Mouse (Mus musculus) MEL (cell line): ENCODE results near the gene Rdh16.

ENCODE experiments used
- CTCF ChIP-seq, 3 experiments: IDR thresholded peaks in 2 of 3; conservative IDR thresholded peaks in 1 of 3; 2 replicates each; pipeline ENCODE4 v1.5.1; 2011 to 2012; ENCODE audit warnings: low read length in 3 of 3, low read depth in 2 of 3, mild to moderate bottlenecking in 2 of 3, improper control_type of control experiment in 1 of 3, inconsistent platforms in 1 of 3, mixed read lengths in 1 of 3, moderate library complexity in 1 of 3; ENCODE audit not compliant: control insufficient read depth in 1 of 3, insufficient read depth in 1 of 3, poor library complexity in 1 of 3, severe bottlenecking in 1 of 3
- EP300 ChIP-seq, 2 experiments: IDR thresholded peaks; 2 replicates each; pipeline ENCODE4 v1.6.1; 2011; ENCODE audit warnings: improper control_type of control experiment in 2 of 2, low read length in 2 of 2, low read depth in 1 of 2, mild to moderate bottlenecking in 1 of 2
- GATA1 ChIP-seq: IDR thresholded peaks from 2 replicates; pipeline ENCODE4 v1.6.1; 2011; ENCODE audit warnings: low read depth, low read length, improper control_type of control experiment
- JUND ChIP-seq: IDR thresholded peaks from 2 replicates; pipeline ENCODE4 v1.6.1; 2011; ENCODE audit warnings: low read depth, mild to moderate bottlenecking, improper control_type of control experiment, low read length
- NELFE ChIP-seq: IDR thresholded peaks from 2 replicates; pipeline ENCODE4 v1.6.1; 2011; ENCODE audit warnings: low read depth, low read length, improper control_type of control experiment
- POLR2A ChIP-seq, 2 experiments: IDR thresholded peaks; 2 replicates each; pipeline ENCODE4 v1.6.1; 2011 to 2012; ENCODE audit warnings: low read length in 2 of 2, mild to moderate bottlenecking in 2 of 2, control low read depth in 1 of 2, improper control_type of control experiment in 1 of 2, low read depth in 1 of 2, moderate library complexity in 1 of 2; ENCODE audit not compliant: control insufficient read depth in 1 of 2, insufficient read depth in 1 of 2, poor library complexity in 1 of 2
- RAD21 ChIP-seq: IDR thresholded peaks from 2 replicates; pipeline ENCODE4 v1.6.1; 2011; ENCODE audit warnings: mild to moderate bottlenecking, low read depth, low read length, improper control_type of control experiment
- SIN3A ChIP-seq: IDR thresholded peaks from 2 replicates; pipeline ENCODE4 v1.6.1; 2012; ENCODE audit warnings: low read length, improper control_type of control experiment, inconsistent platforms
- SMC3 ChIP-seq: IDR thresholded peaks from 2 replicates; pipeline ENCODE4 v1.6.1; 2011; ENCODE audit warnings: low read depth, low read length, improper control_type of control experiment
- TBP ChIP-seq: IDR thresholded peaks from 2 replicates; pipeline ENCODE4 v1.8.0; 2011; ENCODE audit warnings: low read depth, low read length, improper control_type of control experiment
- UBTF ChIP-seq: IDR thresholded peaks from 2 replicates; pipeline ENCODE4 v1.6.1; 2012; ENCODE audit warnings: low read depth, mild to moderate bottlenecking, inconsistent platforms, low read length, improper control_type of control experiment, moderate library complexity, borderline replicate concordance; ENCODE audit not compliant: insufficient read depth
- USF1 ChIP-seq: IDR thresholded peaks from 2 replicates; pipeline ENCODE4 v1.6.1; 2014; ENCODE audit warnings: low read depth, mild to moderate bottlenecking, inconsistent platforms, low read length, improper control_type of control experiment, moderate library complexity
- ZKSCAN1 ChIP-seq: IDR thresholded peaks from 2 replicates; pipeline ENCODE4 v1.6.1; 2012; ENCODE audit warnings: low read depth, mild to moderate bottlenecking, inconsistent platforms, low read length, improper control_type of control experiment, moderate library complexity
- ZMIZ1 ChIP-seq: IDR thresholded peaks from 2 replicates; pipeline ENCODE4 v1.6.1; 2012; ENCODE audit warnings: low read depth, mild to moderate bottlenecking, inconsistent platforms, low read length, improper control_type of control experiment, moderate library complexity

- no peak for TF ChIP-seq POLR2A (IDR thresholded peaks at IDR 0.05; ENCODE audit: control insufficient read depth in 1 of 2, insufficient read depth in 1 of 2, low read depth in 1 of 2, low read length in 2 of 2, poor library complexity in 1 of 2)
- no peak for TF ChIP-seq EP300 (IDR thresholded peaks at IDR 0.05; ENCODE audit: low read depth in 1 of 2, low read length in 2 of 2)
- TF ChIP-seq UBTF, result no peak
- no peak for TF ChIP-seq CTCF (IDR thresholded peaks at IDR 0.05 in 2 of 3, conservative IDR thresholded peaks at IDR 0.05 in 1 of 3; ENCODE audit: control insufficient read depth in 1 of 3, insufficient read depth in 1 of 3, low read depth in 2 of 3, low read length in 3 of 3, poor library complexity in 1 of 3, severe bottlenecking in 1 of 3)
- no peak for TF ChIP-seq JUND
- no peak for TF ChIP-seq NELFE
- no peak for TF ChIP-seq TBP
- no peak for TF ChIP-seq ZMIZ1
- TF ChIP-seq SMC3, result no peak
- TF ChIP-seq USF1, result no peak
- no peak for TF ChIP-seq RAD21
- TF ChIP-seq SIN3A, result no peak
- TF ChIP-seq GATA1, result no peak
- TF ChIP-seq ZKSCAN1, result no peak
Measured at GRCm38 (mm10) chr10:127835292-127835691, 34.3 kb downstream of the Rdh16 start.
